Mouse (Mus musculus): Measurements from ENCODE around the gene Heatr6.

The Heatr6 gene

DNA sequence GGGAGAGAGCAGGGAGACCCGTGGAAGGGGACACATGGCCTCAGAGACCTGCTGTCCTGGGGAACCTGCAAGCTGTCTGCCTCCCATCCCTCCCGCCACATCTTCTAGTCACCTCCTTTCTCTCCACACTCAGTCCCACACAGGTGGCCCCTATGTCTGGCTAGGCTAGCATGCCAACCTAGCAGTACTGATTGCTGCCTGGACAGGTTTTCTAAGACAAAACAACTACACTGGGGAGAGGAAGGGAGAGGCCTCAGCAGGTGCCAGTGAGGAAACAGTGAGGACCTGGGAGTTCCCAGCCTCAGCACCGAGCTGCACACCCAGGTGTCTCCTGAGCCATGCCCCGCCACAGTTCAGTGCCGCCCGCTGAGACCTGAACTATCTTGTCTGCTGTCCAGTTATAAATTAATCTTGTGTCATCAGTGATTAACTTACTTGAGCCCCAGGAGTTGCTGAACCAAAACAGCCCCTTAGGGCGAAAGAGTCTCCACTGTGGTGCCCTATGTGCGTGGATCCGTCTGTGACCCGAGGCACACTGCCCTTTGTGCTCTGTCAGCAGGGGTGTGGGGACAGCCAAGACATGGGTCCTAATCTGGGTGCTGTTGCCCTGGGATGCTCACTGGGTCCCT lies 43.6 kb downstream of the Heatr6 start:
- Histone ChIP-seq H3K27me3 (ENCODE audit: insufficient read depth, low read length) (peaks cover 9% of the 10 kb centered on the region; the same call in 1 of the 2 replicates), H3K36me3 (ENCODE audit: insufficient read depth, low read length) (no peaks in the 10 kb centered on the region), H3K4me3 (replicated peaks; ENCODE audit: low read length) (peak overlapping the region; percentile 37), H3K9me3 (ENCODE audit: low read length) (no peaks in the 10 kb centered on the region; the same call in 1 of the 2 replicates), H3K4me1 (replicated peaks; ENCODE audit: low read depth, low read length) (peaks cover 42% of the 10 kb centered on the region)
- no peak for TF ChIP-seq CTCF (conservative IDR thresholded peaks at IDR 0.05; ENCODE audit: low read length)

DNA sequence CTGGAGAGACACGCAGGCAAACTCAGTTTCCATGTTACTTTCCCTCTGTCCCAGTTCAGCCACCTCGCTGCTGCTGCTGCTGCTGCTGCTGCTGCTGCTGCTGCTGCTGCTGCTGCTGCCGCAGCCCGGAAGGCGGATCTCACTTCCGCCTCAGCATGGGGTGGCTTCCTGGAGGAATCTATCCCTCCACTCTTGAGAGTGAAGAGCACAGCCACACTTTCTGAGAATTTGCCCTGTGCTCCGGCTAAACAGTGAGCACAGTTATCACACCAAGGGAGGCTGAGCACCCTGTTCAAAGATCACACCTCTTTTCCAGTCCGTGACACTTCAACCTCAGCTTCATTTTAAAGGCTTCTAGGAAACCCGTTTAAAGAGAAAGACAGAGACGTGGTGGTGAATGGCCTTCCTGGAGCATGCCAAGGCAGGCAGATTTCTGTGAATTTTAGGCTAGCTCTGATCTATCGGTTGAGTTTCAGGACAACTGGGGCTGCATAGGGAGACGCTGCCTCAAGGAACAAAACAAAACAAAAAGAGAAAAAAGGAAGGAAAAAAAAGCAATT lies 46.5 kb downstream of the Heatr6 start:
- TF ChIP-seq POU5F1 (IDR thresholded peaks at IDR 0.05; ENCODE audit: borderline replicate concordance, low read length): no peak
- TF ChIP-seq NANOG (IDR thresholded peaks at IDR 0.05; ENCODE audit: borderline replicate concordance, low read length): no peak
- no peak for TF ChIP-seq CTCF (conservative IDR thresholded peaks at IDR 0.05; ENCODE audit: low read length)
- Histone ChIP-seq H3K36me3 (ENCODE audit: insufficient read depth, low read length) (no peaks in the 10 kb centered on the region), H3K9me3 (ENCODE audit: low read length) (no peaks in the 10 kb centered on the region), H3K4me1 (replicated peaks; ENCODE audit: low read depth, low read length) (peaks cover 45% of the 10 kb centered on the region), H3K4me3 (replicated peaks; ENCODE audit: low read length) (peak overlapping the region; percentile 62), H3K27me3 (ENCODE audit: insufficient read depth, low read length) (peaks cover 7% of the 10 kb centered on the region; the same call in 1 of the 2 replicates)

- Histone ChIP-seq H3K4me1 (replicated peaks; ENCODE audit: low read depth, low read length) (peaks cover 38% of the 10 kb centered on the region), H3K27me3 (ENCODE audit: insufficient read depth, low read length) (peaks cover 13% of the 10 kb centered on the region; the same call in 1 of the 2 replicates), H3K9me3 (ENCODE audit: low read length) (no peaks in the 10 kb centered on the region), H3K4me3 (replicated peaks; ENCODE audit: low read length) (no peak overlapping the region), H3K36me3 (ENCODE audit: insufficient read depth, low read length) (no peaks in the 10 kb centered on the region)
- TF ChIP-seq POU5F1 (IDR thresholded peaks at IDR 0.05; ENCODE audit: borderline replicate concordance, low read length) (no peak), NANOG (IDR thresholded peaks at IDR 0.05; ENCODE audit: borderline replicate concordance, low read length) (no peak), CTCF (conservative IDR thresholded peaks at IDR 0.05; ENCODE audit: low read length) (peak; percentile 57)
These were observed 48.7 kb downstream of the Heatr6 start for GRCm38 (mm10) chr11:83802166-83802565.

DNA sequence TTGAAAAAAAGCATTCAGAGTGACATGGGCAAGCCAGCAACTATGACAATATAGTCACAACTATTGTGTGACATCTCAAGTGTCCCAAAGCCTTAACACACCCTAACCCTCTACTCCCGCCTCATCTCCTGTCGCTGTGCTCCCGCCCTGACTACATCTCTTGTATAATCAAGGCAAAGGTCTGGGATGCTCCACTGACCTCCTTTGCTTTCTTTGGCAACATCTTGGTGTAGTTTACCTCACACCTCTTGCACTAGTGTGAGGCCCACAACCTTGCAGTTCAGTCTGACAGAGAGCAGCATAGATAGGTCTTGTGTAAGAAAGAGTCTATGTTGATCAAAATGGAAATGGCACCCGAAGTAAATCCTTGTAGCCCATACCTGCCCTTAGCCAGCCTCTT lies 49.1 kb downstream of the Heatr6 start:
- Histone ChIP-seq H3K36me3 (ENCODE audit: insufficient read depth, low read length) (no peaks in the 10 kb centered on the region), H3K4me3 (replicated peaks; ENCODE audit: low read length) (no peak overlapping the region), H3K9me3 (ENCODE audit: low read length) (no peaks in the 10 kb centered on the region), H3K27me3 (ENCODE audit: insufficient read depth, low read length) (peaks cover 13% of the 10 kb centered on the region; the same call in 1 of the 2 replicates), H3K4me1 (replicated peaks; ENCODE audit: low read depth, low read length) (peaks cover 33% of the 10 kb centered on the region)
- TF ChIP-seq POU5F1 (IDR thresholded peaks at IDR 0.05; ENCODE audit: borderline replicate concordance, low read length) (no peak), NANOG (IDR thresholded peaks at IDR 0.05; ENCODE audit: borderline replicate concordance, low read length) (no peak), CTCF (conservative IDR thresholded peaks at IDR 0.05; ENCODE audit: low read length) (no peak)

DNA sequence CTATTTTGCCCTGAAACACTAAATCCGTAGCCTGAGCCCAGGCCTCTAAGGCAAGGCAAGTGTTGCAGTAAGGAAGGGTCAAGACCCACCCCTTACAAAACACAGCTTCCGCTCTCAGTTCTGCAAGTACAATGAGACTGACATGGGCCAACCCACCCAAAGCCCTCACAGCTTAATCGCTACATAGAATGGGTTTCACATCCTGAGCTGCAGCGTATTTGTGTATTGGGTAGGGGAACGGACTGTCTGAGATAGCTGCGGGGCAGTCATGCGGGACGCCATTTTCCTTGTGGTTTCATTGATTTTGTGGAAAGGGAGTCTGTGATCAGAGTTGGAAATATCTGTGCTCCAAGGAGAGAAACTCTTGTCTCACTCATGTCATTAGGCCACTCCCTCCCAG lies 56.9 kb downstream of the Heatr6 start:
- TF ChIP-seq POU5F1 (IDR thresholded peaks at IDR 0.05; ENCODE audit: borderline replicate concordance, low read length) (no peak), CTCF (conservative IDR thresholded peaks at IDR 0.05; ENCODE audit: low read length) (no peak), NANOG (IDR thresholded peaks at IDR 0.05; ENCODE audit: borderline replicate concordance, low read length) (no peak)
- Histone ChIP-seq H3K4me1 (replicated peaks; ENCODE audit: low read depth, low read length) (peaks cover 7% of the 10 kb centered on the region), H3K36me3 (ENCODE audit: insufficient read depth, low read length) (no peaks in the 10 kb centered on the region), H3K4me3 (replicated peaks; ENCODE audit: low read length) (no peak overlapping the region), H3K27me3 (ENCODE audit: insufficient read depth, low read length) (peaks cover 5% of the 10 kb centered on the region; the same call in 1 of the 2 replicates), H3K9me3 (ENCODE audit: low read length) (no peaks in the 10 kb centered on the region)

GRCm38 (mm10) chr11:83815191-83815590 lies 61.7 kb downstream of the Heatr6 start:
- Histone ChIP-seq H3K4me1 (replicated peaks; ENCODE audit: low read depth, low read length) (peaks cover 10% of the 10 kb centered on the region), H3K4me3 (replicated peaks; ENCODE audit: low read length) (no peak overlapping the region), H3K27me3 (ENCODE audit: insufficient read depth, low read length) (peaks cover 24% of the 10 kb centered on the region), H3K36me3 (ENCODE audit: insufficient read depth, low read length) (no peaks in the 10 kb centered on the region), H3K9me3 (ENCODE audit: low read length) (no peaks in the 10 kb centered on the region)
- TF ChIP-seq CTCF (conservative IDR thresholded peaks at IDR 0.05; ENCODE audit: low read length): no peak
- TF ChIP-seq POU5F1 (IDR thresholded peaks at IDR 0.05; ENCODE audit: borderline replicate concordance, low read length): no peak

GRCm38 (mm10) chr11:83815628-83816027 lies 62.1 kb downstream of the Heatr6 start:
- Histone ChIP-seq H3K4me1 (replicated peaks; ENCODE audit: low read depth, low read length) (peaks cover 6% of the 10 kb centered on the region; the same call in 1 of the 2 replicates), H3K9me3 (ENCODE audit: low read length) (no peaks in the 10 kb centered on the region), H3K4me3 (replicated peaks; ENCODE audit: low read length) (no peak overlapping the region), H3K36me3 (ENCODE audit: insufficient read depth, low read length) (no peaks in the 10 kb centered on the region), H3K27me3 (ENCODE audit: insufficient read depth, low read length) (peaks cover 26% of the 10 kb centered on the region)
- peak; percentile 88 for TF ChIP-seq CTCF (conservative IDR thresholded peaks at IDR 0.05; ENCODE audit: low read length)
- TF ChIP-seq NANOG (IDR thresholded peaks at IDR 0.05; ENCODE audit: borderline replicate concordance, low read length): no peak
- no peak for TF ChIP-seq POU5F1 (IDR thresholded peaks at IDR 0.05; ENCODE audit: borderline replicate concordance, low read length)

- H3K4me1 ChIP-seq (replicated peaks; ENCODE audit: low read depth, low read length): peaks cover 3% of the 10 kb centered on the region; the same call in 1 of the 2 replicates
- H3K27me3 ChIP-seq (ENCODE audit: insufficient read depth, low read length): peaks cover 26% of the 10 kb centered on the region
- H3K9me3 ChIP-seq (ENCODE audit: low read length): no peaks in the 10 kb centered on the region
- no peak overlapping the region for H3K4me3 ChIP-seq (replicated peaks; ENCODE audit: low read length)
- no peak for TF ChIP-seq POU5F1 (IDR thresholded peaks at IDR 0.05; ENCODE audit: borderline replicate concordance, low read length)
- TF ChIP-seq CTCF (conservative IDR thresholded peaks at IDR 0.05; ENCODE audit: low read length): no peak
- no peak for TF ChIP-seq NANOG (IDR thresholded peaks at IDR 0.05; ENCODE audit: borderline replicate concordance, low read length)
- H3K36me3 ChIP-seq (ENCODE audit: insufficient read depth, low read length): no peaks in the 10 kb centered on the region
These were observed 63.6 kb downstream of the Heatr6 start for GRCm38 (mm10) chr11:83817048-83817447.

All from E14TG2a.4 (cell line).